Mouse (Mus musculus) heart, embryonic 11.5 days (tissue): ENCODE measurements around the gene Sema3b. TPM values are rescaled to one million over a fixed set of nuclear protein-coding genes. Genes with fewer than 3 reads are reported as not detected.

Source experiments
- ATAC-seq: fragments of 200-750 bp; cut with Nextera tagmentation; replicated peaks from 2 replicates; pipeline ENCODE4 v1.8.0; 2017; ENCODE audit warnings: moderate library complexity; ENCODE audit not compliant: insufficient number of reproducible peaks, low FRiP score, low TSS enrichment
- H3K27ac ChIP-seq: fragments of 300-500 bp; sonication (generic); 2 replicates; pipeline ENCODE4 v1.5.1; 2014; ENCODE audit warnings: mild to moderate bottlenecking, low read depth, low read length
- H3K27me3 ChIP-seq: fragments of 300-500 bp; sonication (generic); 2 replicates; pipeline ENCODE4 v1.6.1; 2014; ENCODE audit warnings: mild to moderate bottlenecking, low read length, mixed read lengths; ENCODE audit not compliant: control insufficient read depth, insufficient read depth
- H3K36me3 ChIP-seq: fragments of 300-500 bp; sonication (generic); 2 replicates; pipeline ENCODE4 v1.6.1; 2014; ENCODE audit warnings: mild to moderate bottlenecking, low read length, moderate library complexity, mixed read lengths; ENCODE audit not compliant: control insufficient read depth, insufficient read depth
- H3K4me1 ChIP-seq: fragments of 300-500 bp; sonication (generic); 2 replicates; pipeline ENCODE4 v1.6.1; 2014; ENCODE audit warnings: low read length; ENCODE audit not compliant: control insufficient read depth, insufficient read depth
- H3K4me2 ChIP-seq: fragments of 300-500 bp; sonication (generic); 2 replicates; pipeline ENCODE4 v1.6.1; 2014; ENCODE audit warnings: mild to moderate bottlenecking, moderate library complexity
- H3K4me3 ChIP-seq: fragments of 300-500 bp; sonication (generic); 2 replicates; pipeline ENCODE4 v1.5.1; 2014; ENCODE audit warnings: low read depth, low read length
- H3K9ac ChIP-seq: fragments of 300-500 bp; sonication (generic); 2 replicates; pipeline ENCODE4 v1.6.1; 2014; ENCODE audit warnings: mild to moderate bottlenecking, low read depth, low read length, moderate library complexity
- H3K9me3 ChIP-seq: fragments of 300-500 bp; sonication (generic); replicated peaks from 2 replicates; pipeline ENCODE4 v1.6.1; 2016; ENCODE audit warnings: low read length; ENCODE audit not compliant: control insufficient read depth
- WGBS: fragments of 180-500 bp; shearing (Covaris S2); extraction: QIAGEN DNeasy Blood & Tissue Kit; methylation state at CpG from one replicate; pipeline ENCODE4 v1.1.7; 2014; ENCODE audit not compliant: insufficient replicate concordance; 5-methylcytosine and 5-hydroxymethylcytosine counted together
- polyA plus RNA-seq: library from polyadenylated mRNA; unstranded; fragments of >200 nt; fragmentation: Nextera tagmentation; extraction: Ambion mirVana; gene quantifications from 2 replicates; pipeline ENCODE4 v1.2.1, GENCODE M21; 2014

Sema3b gene
- polyA plus RNA-seq, 1 experiment from 2014 or later = 5.1 TPM

- Histone ChIP-seq H3K9ac (peak overlapping the region; percentile 65), H3K27ac (peak overlapping the region; percentile 91)
- ATAC-seq = no peak
Observed at GRCm38 (mm10) chr9:107596619-107597569, 12.1 kb downstream of the Sema3b start.

DNA sequence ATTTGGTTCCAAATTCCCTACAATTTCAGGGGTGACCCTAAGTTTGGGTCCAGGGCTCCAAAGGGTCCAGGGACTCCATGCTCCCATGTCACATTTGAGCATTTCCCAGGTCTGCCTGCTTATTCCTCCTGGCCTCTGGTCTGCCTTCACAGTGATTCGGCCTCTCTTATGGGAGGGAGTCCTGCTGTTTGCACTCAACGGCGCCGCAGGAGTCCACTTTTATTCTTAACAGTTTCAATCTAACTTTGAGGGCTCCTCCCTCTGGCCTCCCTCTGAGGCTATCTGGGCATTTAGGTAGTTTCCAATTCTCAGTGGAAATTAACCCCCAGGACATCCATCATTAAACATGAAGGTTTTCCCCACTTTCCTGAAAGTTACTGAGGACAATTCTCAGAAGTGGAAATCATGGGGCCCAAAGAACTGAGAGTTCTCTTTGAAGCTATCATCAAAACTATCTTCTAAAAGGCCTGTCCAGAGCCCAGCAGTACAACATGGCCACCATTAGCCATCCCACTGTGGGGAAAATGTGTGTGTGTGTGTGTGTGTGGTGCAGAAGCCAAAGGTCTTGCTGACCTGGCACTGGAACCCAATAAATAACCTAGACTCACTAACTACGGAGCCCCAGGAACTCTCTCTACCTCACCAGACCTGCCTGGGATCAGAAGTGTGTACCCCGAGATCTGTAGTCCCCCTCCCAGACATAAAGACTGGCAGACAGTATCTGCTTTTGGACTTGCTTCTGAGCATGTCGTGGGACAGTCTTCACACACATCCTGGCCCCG is 14.6 kb downstream of the Sema3b start:
- Histone ChIP-seq H3K4me3 (no peak overlapping the region), H3K4me2 (no peak overlapping the region), H3K36me3 (peaks cover 33% of the 10 kb centered on the region), H3K9me3 (no peaks in the 10 kb centered on the region), H3K27ac (no peak overlapping the region), H3K27me3 (peaks cover 11% of the 10 kb centered on the region), H3K9ac (no peak overlapping the region), H3K4me1 (peaks cover 33% of the 10 kb centered on the region)
- no peak for ATAC-seq
- 80% methylated on average over 8 of the region's 8 CpGs for WGBS

More at GRCm38 (mm10) chr9:107596619-107597569, 12.1 kb downstream of the Sema3b start:
- peak overlapping the region; percentile 30 for H3K4me3 ChIP-seq
- H3K9me3 ChIP-seq = no peaks in the 10 kb centered on the region
- peaks cover 24% of the 10 kb centered on the region for H3K4me1 ChIP-seq
- H3K36me3 ChIP-seq = peaks cover 17% of the 10 kb centered on the region
- 68% methylated on average over 11 of the region's 11 CpGs for WGBS
- H3K4me2 ChIP-seq = peak overlapping the region; percentile 65
- H3K27me3 ChIP-seq = peaks cover 25% of the 10 kb centered on the region

DNA sequence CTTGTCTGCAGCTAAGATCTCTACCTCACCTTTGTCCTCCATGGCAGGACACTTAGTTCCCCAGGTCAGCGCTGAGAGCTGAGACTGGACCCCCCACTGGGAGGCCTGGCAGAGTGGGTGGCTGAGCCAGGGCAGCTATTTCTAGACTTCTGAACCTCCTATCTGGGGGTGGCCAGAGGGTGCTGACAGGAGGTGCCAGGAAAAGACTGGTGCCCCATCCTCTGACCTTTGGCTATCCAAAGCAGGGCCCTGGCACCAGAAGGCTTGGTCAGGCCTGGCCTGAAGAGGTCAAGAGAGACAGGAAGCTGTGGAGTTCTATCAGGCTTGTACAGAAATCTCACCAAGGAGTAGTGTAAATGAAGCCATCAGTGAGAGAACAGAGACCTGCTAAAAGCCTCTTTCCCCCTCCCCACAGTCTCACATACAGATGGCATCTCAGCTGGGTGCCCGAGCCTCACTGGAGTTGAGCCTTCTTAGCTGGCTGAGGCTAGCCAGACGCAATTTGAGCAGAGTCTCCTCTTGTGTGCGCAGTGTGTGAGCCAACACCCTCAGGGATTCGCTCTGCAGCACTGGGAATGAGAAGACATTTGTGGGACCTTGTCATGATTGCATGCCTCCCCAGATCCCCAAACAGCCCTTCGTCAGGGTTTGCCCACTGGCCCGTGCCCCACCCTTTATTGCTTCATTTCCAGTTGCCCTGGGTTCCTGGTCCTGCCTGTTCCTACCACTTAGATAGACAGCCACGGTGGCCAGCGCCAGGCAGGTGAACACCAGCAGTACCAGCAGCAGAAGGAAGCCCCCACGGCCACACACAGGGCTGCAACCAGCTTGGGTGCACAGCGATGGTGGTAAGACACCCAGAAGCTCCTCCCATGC is 15.7 kb downstream of the Sema3b start:
- no peak for ATAC-seq
- Histone ChIP-seq H3K9me3 (no peaks in the 10 kb centered on the region), H3K4me3 (no peak overlapping the region), H3K27ac (no peak overlapping the region), H3K27me3 (peaks cover under 1% of the 10 kb centered on the region; the same call in 1 of the 2 replicates), H3K36me3 (peaks cover 33% of the 10 kb centered on the region), H3K4me2 (no peak overlapping the region), H3K4me1 (peaks cover 42% of the 10 kb centered on the region), H3K9ac (peak overlapping the region; percentile 24; the same call in 1 of the 2 replicates)
- WGBS = 78% methylated on average over 11 of the region's 11 CpGs

DNA sequence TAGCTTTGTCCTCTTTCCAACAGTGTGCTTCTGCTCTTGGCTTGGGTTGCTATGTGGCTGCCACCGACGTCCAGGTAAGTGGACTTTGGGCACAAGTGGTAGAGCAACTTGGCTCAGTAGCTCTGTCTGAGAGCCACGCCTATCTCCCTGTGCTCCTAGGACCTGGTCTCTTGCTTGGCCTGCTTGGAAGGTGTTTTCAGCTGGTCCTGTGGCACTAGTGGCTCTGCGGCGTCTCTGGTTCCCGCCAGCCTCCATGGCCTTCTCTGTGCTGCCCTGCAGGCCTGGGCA is 18.3 kb downstream of the Sema3b start:
- no peak overlapping the region for H3K27ac ChIP-seq
- no peak overlapping the region for H3K4me3 ChIP-seq
- H3K4me2 ChIP-seq = no peak overlapping the region
- no peaks in the 10 kb centered on the region for H3K27me3 ChIP-seq
- no peaks in the 10 kb centered on the region for H3K9me3 ChIP-seq
- no peak overlapping the region for H3K9ac ChIP-seq
- H3K36me3 ChIP-seq = peaks cover 33% of the 10 kb centered on the region
- WGBS = 92% methylated on average over 6 of the region's 6 CpGs
- H3K4me1 ChIP-seq = peaks cover 28% of the 10 kb centered on the region
- no peak for ATAC-seq

- peak overlapping the region; percentile 91 for H3K4me2 ChIP-seq
- H3K9ac ChIP-seq = peak overlapping the region; percentile 3; the same call in 1 of the 2 replicates
- peaks cover 28% of the 10 kb centered on the region for H3K4me1 ChIP-seq
- no peaks in the 10 kb centered on the region for H3K9me3 ChIP-seq
- H3K4me3 ChIP-seq = no peak overlapping the region
- no peak for ATAC-seq
- H3K27ac ChIP-seq = peak overlapping the region; percentile 12; the same call in 1 of the 2 replicates
- no peaks in the 10 kb centered on the region for H3K27me3 ChIP-seq
- peaks cover 33% of the 10 kb centered on the region for H3K36me3 ChIP-seq
- WGBS = 80% methylated on average over 25 of the region's 25 CpGs
Observed at GRCm38 (mm10) chr9:107590058-107590772, 18.8 kb downstream of the Sema3b start.

GRCm38 (mm10) chr9:107587833-107588639 is 21.0 kb downstream of the Sema3b start:
- Histone ChIP-seq H3K4me2 (peak overlapping the region; percentile 91), H3K27ac (peak overlapping the region; percentile 80), H3K9ac (peak overlapping the region; percentile 85), H3K4me1 (peaks cover 26% of the 10 kb centered on the region), H3K4me3 (peak overlapping the region; percentile 74), H3K9me3 (no peaks in the 10 kb centered on the region), H3K27me3 (no peaks in the 10 kb centered on the region), H3K36me3 (peaks cover 27% of the 10 kb centered on the region)
- ATAC-seq = peak; percentile 7
- WGBS = 2% methylated on average over 33 of the region's 33 CpGs

- H3K9ac ChIP-seq = peak within 1 kb of the TSS; percentile 85
- H3K27me3 ChIP-seq = no peaks in the 10 kb centered on the region
- H3K9me3 ChIP-seq = no peaks in the 10 kb centered on the region
- H3K36me3 ChIP-seq = peaks cover 20% of the 10 kb centered on the region
- 13% methylated on average over 46 of the region's 46 CpGs for WGBS
- H3K4me2 ChIP-seq = peak within 1 kb of the TSS; percentile 91
- peak within 1 kb of the TSS; percentile 80 for H3K27ac ChIP-seq
- H3K4me1 ChIP-seq = peaks cover 22% of the 10 kb centered on the region
- peak; percentile 96 for ATAC-seq
- H3K4me3 ChIP-seq = peak within 1 kb of the TSS; percentile 74
Observed at GRCm38 (mm10) chr9:107586974-107587832, 21.8 kb downstream of the Sema3b start, which contains the start of gene Ifrd2. Gene Ifrd2 (plus strand): TSS chr9:107587642.
